Mouse (Mus musculus) embryo, embryonic 9.5 days (tissue): Measurements from ENCODE around the gene Gm3460.
"Not testable (repeated sequence)": the region's sequence is repeated elsewhere in the genome, so short reads cannot be mapped to it uniquely, and the experiment has no call there.

Experiments
- DNase-seq: peaks from one replicate; pipeline ENCODE4 v3.0.0-alpha.2; 2017; ENCODE audit errors: extremely low spot score

Gm3460 gene

DNA sequence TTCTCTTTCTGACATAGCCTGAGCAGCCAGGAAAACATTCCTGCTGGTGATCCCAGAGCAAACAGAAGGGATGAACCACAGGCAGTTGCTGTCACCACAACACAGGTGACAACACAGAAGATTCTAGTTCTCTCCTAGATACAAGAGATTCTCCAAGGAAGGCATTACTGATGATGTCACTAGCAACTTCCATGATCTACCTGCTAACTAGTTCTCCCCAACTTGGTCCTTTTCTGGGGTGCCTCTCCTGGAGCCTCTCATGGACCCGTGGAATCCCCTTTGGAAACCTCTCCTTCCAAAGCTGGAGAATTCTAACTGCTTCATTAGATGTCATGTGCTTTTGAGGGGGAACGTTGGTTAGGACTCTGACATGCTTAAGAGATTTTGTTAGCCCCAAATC is at the start of gene Gm3460:
Gm3460 (minus strand) TSS at position 101 of the 400 bp plus-strand sequence.
- not testable (repeated sequence) for DNase-seq

- not testable (repeated sequence) for DNase-seq
These were observed 15.8 kb downstream of the Gm3460 start for GRCm38 (mm10) chr14:6606436-6606835.

DNA sequence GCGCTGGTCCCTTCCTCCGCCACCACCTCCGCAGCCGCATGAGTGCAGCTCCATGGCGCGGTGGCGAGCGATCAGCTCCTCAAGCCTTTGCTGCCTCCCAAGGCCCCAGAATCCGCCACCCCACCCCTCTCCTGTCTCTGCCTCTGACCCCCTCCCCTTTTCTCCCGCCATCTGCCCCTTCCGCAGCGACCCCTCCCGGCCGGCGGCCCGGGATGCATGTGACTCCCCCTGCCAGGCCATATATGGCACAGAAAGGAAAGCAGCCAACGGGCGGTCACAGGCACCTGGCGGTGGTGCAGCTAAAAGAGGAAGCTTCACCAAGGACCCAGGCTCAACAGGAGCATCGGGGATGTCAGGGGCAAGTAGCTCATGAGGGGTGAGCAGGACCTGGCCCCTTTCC is 17.2 kb downstream of the Gm3460 start:
- peak; percentile 54 for DNase-seq

DNA sequence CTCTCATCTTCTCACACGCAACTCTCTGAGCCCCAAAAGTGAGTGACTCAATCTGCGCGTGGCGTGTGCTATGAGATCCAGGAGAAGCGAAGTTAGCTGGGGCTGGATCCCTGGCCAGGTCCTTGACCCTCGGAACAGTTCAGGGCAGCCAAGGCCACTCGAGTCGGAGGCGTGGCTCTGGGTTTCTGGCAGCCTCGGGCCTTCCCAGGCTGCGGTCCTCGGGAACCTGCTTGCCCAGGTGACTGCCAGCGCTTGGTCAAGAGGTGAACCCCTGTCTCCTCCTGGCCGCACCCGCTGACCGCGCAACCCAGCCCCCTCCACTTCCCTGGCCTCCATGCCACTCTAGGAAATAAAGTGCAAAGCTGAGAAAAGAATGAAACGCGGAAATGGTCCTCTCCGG is 17.7 kb downstream of the Gm3460 start:
- peak; percentile 6 for DNase-seq

DNA sequence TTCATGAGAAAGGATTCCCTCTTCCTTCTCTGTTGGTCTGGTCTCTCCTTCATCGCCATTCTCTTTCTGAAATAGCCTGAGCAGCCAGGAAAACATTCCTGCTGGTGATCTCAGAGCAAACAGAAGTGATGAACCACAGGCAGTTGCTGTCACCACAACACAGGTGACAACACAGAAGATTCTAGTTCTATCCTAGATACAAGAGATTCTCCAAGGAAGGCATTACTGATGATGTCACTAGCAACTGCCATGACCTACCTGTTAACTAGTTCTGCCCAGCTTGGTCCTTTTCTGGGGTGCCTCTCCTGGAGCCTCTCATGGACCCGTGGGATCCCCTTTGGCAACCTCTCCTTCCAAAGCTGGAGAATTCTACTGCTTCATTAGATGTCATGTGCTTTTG is 31.7 kb downstream of the Gm3460 start, which contains the start of gene Gm3629:
Gm3629 (minus strand) TSS at position 101 of the 400 bp plus-strand sequence.
- not testable (repeated sequence) for DNase-seq
